Mouse (Mus musculus) midbrain, postnatal 0 days (tissue): ENCODE measurements around the gene Ahcyl1. TPM values are rescaled to one million over a fixed set of nuclear protein-coding genes. Genes with fewer than 3 reads are reported as not detected.

Source experiments
- ATAC-seq: fragments of 200-750 bp; cut with Nextera tagmentation; 2 replicates; pipeline ENCODE4 v1.8.0; 2017; ENCODE audit warnings: moderate number of reproducible peaks, mild to moderate bottlenecking, moderate TSS enrichment, moderate library complexity; ENCODE audit not compliant: low FRiP score
- DNase-seq: peaks from one replicate; pipeline ENCODE4 v3.0.0-alpha.2; 2015; ENCODE audit warnings: low spot score
- H3K27ac ChIP-seq: fragments of 300-500 bp; sonication (generic); 2 replicates; pipeline ENCODE4 v1.5.1; 2014; ENCODE audit warnings: low read depth, mild to moderate bottlenecking, low read length, mixed read lengths
- H3K27me3 ChIP-seq: fragments of 300-500 bp; sonication (generic); 2 replicates; pipeline ENCODE4 v1.6.1; 2014; ENCODE audit warnings: low read length, control low read depth, mixed read lengths; ENCODE audit not compliant: insufficient read depth
- H3K36me3 ChIP-seq: fragments of 300-500 bp; sonication (generic); 2 replicates; pipeline ENCODE4 v1.6.1; 2014; ENCODE audit warnings: low read length, control low read depth, mixed read lengths; ENCODE audit not compliant: insufficient read depth
- H3K4me1 ChIP-seq: fragments of 300-500 bp; sonication (generic); 2 replicates; pipeline ENCODE4 v1.6.1; 2014; ENCODE audit warnings: mild to moderate bottlenecking, control low read depth, antibody characterized with exemption, low read length, mixed read lengths; ENCODE audit not compliant: insufficient read depth
- H3K4me2 ChIP-seq: fragments of 300-500 bp; sonication (generic); 2 replicates; pipeline ENCODE4 v1.6.1; 2014; ENCODE audit warnings: low read depth, mild to moderate bottlenecking, low read length, mixed read lengths; ENCODE audit not compliant: poor library complexity, severe bottlenecking
- H3K4me3 ChIP-seq: fragments of 300-500 bp; sonication (generic); 2 replicates; pipeline ENCODE4 v1.5.1; 2014; ENCODE audit warnings: low read depth, mild to moderate bottlenecking, low read length, moderate library complexity
- H3K9ac ChIP-seq: fragments of 300-500 bp; sonication (generic); replicated peaks from 2 replicates; pipeline ENCODE4 v1.6.1; 2014; ENCODE audit warnings: mild to moderate bottlenecking, low read length, moderate library complexity, mixed read lengths; ENCODE audit not compliant: poor library complexity, severe bottlenecking
- H3K9me3 ChIP-seq: fragments of 300-500 bp; sonication (generic); 2 replicates; pipeline ENCODE4 v1.6.1; 2016; ENCODE audit warnings: low read length, control low read depth
- CTCF ChIP-seq: IDR thresholded peaks from 2 replicates; pipeline ENCODE4 v1.5.1; 2016; ENCODE audit warnings: antibody characterized with exemption, mild to moderate bottlenecking
- WGBS: fragments of 180-500 bp; shearing (Covaris S2); extraction: QIAGEN DNeasy Blood & Tissue Kit; methylation state at CpG from one replicate; pipeline ENCODE4 v1.1.7; 2014; 5-methylcytosine and 5-hydroxymethylcytosine counted together
- polyA plus RNA-seq: library from polyadenylated mRNA; unstranded; fragments of >200 nt; fragmentation: Nextera tagmentation; extraction: Ambion mirVana; gene quantifications from 2 replicates; pipeline ENCODE4 v1.2.1, GENCODE M21; 2015
- total RNA-seq: library from RNA; depleted of rRNA; stranded (reverse); fragments of >200 nt; gene quantifications from 2 replicates; pipeline ENCODE4 v1.2.3, GENCODE M21; 2014

The Ahcyl1 gene
- total and polyA plus RNA-seq, 2 experiments from 2014 or later = 65.9 to 111 TPM

DNA sequence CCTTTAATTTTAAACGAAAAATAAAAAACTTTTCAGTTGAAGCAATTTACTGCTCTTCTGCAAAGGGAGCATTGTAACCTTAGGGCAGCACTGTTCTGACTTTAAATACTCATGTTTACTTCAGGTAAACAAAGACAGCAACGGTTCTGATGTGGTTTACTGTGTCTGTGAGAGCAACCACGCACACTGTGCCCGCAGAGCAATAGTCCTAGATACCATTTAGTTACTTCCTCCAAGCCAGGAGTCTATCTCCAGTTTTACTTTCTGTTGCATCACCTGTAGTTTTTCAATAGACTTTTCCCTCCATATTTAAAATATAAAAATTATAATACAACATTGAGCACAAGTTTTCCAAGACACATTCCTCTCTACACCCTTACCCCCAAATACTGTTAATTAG, 25.9 kb downstream of the Ahcyl1 start:
- no peak overlapping the region for H3K4me3 ChIP-seq
- no peak overlapping the region for H3K9ac ChIP-seq
- DNase-seq (no peak), ATAC-seq (no peak)
- no peaks in the 10 kb centered on the region for H3K27me3 ChIP-seq
- WGBS = 92% methylated on average over 4 of the region's 4 CpGs
- no peak overlapping the region for H3K27ac ChIP-seq
- H3K9me3 ChIP-seq = no peaks in the 10 kb centered on the region
- TF ChIP-seq CTCF = no peak
- H3K4me2 ChIP-seq = no peak overlapping the region
- no peaks in the 10 kb centered on the region for H3K4me1 ChIP-seq
- H3K36me3 ChIP-seq = peaks cover 79% of the 10 kb centered on the region

DNA sequence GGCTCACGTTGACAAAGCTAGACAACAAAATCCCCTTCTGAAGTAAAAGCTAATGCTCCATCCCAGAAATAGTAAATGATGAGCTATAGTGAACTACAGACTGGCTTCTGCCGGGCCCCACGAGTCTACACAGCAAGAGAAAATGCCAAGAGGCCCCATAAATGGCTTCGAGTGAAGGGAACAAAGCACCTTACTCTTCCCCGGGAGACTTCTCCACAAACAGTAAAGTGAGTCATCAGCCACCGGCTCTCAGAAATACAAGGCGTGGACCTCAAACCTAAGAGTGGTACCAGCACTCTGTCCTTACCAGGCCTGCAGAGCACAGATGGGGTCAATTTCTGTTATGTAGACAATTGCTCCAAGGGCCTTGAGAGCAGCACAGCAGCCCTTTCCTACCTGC, 27.6 kb downstream of the Ahcyl1 start:
- no peak for DNase-seq
- Histone ChIP-seq H3K4me1 (no peaks in the 10 kb centered on the region), H3K36me3 (peaks cover 83% of the 10 kb centered on the region), H3K4me3 (no peak overlapping the region), H3K27ac (no peak overlapping the region), H3K9me3 (no peaks in the 10 kb centered on the region), H3K4me2 (no peak overlapping the region), H3K9ac (no peak overlapping the region), H3K27me3 (no peaks in the 10 kb centered on the region)
- ATAC-seq = no peak
- 93% methylated on average over 7 of the region's 7 CpGs for WGBS
- no peak for TF ChIP-seq CTCF

DNA sequence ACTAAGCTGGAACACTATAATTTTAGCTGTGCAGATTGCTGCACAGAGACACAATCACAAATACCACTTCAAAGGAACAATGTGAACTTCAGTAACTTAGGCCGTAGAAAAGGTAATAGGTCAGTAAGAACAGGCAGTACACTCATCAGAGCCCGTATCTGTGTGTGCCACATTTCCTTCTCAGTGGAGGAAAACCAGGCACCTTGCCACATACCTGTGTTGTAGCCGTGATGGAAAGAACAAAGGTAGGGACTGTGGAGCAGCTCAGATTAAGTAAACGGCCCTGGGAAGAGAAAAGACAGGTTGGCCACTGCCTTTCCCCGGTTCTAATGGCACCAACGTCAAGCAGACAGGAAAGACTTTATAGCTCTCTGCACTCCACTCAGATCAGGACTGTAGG, 28.9 kb downstream of the Ahcyl1 start:
- no peak for ATAC-seq
- Histone ChIP-seq H3K9ac (no peak overlapping the region), H3K27me3 (no peaks in the 10 kb centered on the region), H3K4me1 (no peaks in the 10 kb centered on the region), H3K4me3 (no peak overlapping the region), H3K9me3 (no peaks in the 10 kb centered on the region), H3K4me2 (no peak overlapping the region), H3K36me3 (peaks cover 75% of the 10 kb centered on the region), H3K27ac (no peak overlapping the region)
- DNase-seq = no peak
- 89% methylated on average over 6 of the region's 6 CpGs for WGBS
- no peak for TF ChIP-seq CTCF

DNA sequence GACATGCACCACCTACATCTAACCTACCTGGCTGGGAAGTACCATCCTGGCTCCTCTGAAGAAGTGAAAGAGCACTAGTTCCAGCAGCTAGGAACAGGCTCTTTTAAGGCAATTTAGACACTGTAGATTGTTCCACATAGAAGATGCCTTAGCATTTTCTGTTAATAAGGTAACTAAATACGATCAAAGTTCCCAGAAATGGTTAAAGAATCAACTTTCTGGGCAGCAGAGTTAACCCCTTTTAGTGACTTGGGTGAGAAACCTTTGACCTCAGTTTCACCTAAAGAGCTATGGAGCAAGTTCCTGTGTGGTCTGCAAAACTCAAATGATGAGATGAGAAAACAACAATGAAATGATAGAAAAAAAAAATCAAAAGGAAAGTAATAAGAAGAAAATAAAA, 31.7 kb downstream of the Ahcyl1 start:
- H3K4me2 ChIP-seq = no peak overlapping the region
- H3K36me3 ChIP-seq = peaks cover 65% of the 10 kb centered on the region
- TF ChIP-seq CTCF = no peak
- ATAC-seq (no peak), DNase-seq (no peak)
- 89% methylated on average over 1 of the region's 1 CpGs for WGBS
- H3K27ac ChIP-seq = no peak overlapping the region
- H3K9me3 ChIP-seq = no peaks in the 10 kb centered on the region
- H3K4me1 ChIP-seq = no peaks in the 10 kb centered on the region
- H3K27me3 ChIP-seq = no peaks in the 10 kb centered on the region
- H3K4me3 ChIP-seq = no peak overlapping the region
- no peak overlapping the region for H3K9ac ChIP-seq

DNA sequence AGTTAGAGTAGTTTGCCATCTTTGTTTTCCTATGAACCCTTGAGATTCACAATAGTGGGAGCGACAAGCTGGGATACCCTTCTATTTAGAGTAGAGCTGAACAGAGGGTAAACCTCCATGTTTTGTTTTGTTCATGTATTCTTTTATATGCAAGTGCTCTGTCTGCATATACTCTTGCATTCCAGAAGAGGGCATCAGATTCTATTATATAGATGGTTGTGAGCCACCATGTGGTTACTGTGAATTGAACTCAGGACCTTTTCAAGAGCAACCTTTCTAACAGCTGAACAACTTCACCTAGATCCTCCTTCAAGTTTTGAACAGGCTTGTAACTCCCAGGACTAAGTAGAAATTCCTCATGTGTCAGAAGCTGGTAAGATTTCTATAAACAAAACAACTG, 37.4 kb downstream of the Ahcyl1 start:
- H3K4me3 ChIP-seq = no peak overlapping the region
- TF ChIP-seq CTCF = peak; percentile 52
- no peak for DNase-seq
- no peak overlapping the region for H3K4me2 ChIP-seq
- 92% methylated on average over 1 of the region's 1 CpGs for WGBS
- H3K27ac ChIP-seq = no peak overlapping the region
- peaks cover 10% of the 10 kb centered on the region; the same call in 1 of the 2 replicates for H3K36me3 ChIP-seq
- no peaks in the 10 kb centered on the region for H3K27me3 ChIP-seq
- no peaks in the 10 kb centered on the region for H3K9me3 ChIP-seq
- ATAC-seq = no peak
- no peak overlapping the region for H3K9ac ChIP-seq
- H3K4me1 ChIP-seq = no peaks in the 10 kb centered on the region

DNA sequence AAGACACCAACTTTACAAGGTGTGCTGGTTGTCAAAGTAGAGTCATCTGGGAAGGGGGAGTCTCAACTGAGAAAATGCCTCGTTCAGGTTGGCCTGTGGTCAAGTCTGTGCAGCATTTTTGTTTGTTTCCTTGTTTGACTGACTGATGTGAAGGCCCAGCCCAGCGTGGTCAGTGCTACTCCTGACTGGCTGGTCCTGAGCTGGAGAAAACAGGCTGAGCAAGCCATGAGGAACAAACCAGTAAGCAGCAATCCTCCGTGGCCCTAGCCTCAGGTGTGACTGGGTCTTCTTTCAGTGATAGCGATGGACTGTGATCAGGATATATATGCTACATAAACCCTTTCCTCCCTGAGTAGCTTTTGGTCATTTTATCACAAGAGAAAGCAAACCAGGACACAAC, 39.5 kb downstream of the Ahcyl1 start:
- no peaks in the 10 kb centered on the region for H3K4me1 ChIP-seq
- H3K36me3 ChIP-seq = peaks cover 9% of the 10 kb centered on the region; the same call in 1 of the 2 replicates
- DNase-seq = no peak
- no peak for ATAC-seq
- 88% methylated on average over 4 of the region's 4 CpGs for WGBS
- no peak overlapping the region for H3K4me2 ChIP-seq
- no peaks in the 10 kb centered on the region for H3K9me3 ChIP-seq
- H3K9ac ChIP-seq = no peak overlapping the region
- no peak for TF ChIP-seq CTCF
- no peaks in the 10 kb centered on the region for H3K27me3 ChIP-seq
- no peak overlapping the region for H3K4me3 ChIP-seq
- no peak overlapping the region for H3K27ac ChIP-seq
